Mouse (Mus musculus): Measurements from ENCODE around the gene Chst11. TPM values are rescaled to one million over a fixed set of nuclear protein-coding genes. Genes with fewer than 3 reads are reported as not detected.
"Not testable (repeated sequence)": the region's sequence is repeated elsewhere in the genome, so short reads cannot be mapped to it uniquely, and the experiment has no call there.

Gene Chst11
- polyA plus RNA-seq, 1 experiment from 2014 or later: 1.4 TPM

GRCm38 (mm10) chr10:83112345-83112744, 127.0 kb downstream of the Chst11 start:
- no peak for DNase-seq (ENCODE audit: low spot score)
- 79% methylated on average over 4 of the region's 4 CpGs for WGBS
- no peaks in the 10 kb centered on the region for H3K9me3 ChIP-seq
- H3K4me3 ChIP-seq: no peak overlapping the region
- H3K4me1 ChIP-seq (replicated peaks): peaks cover 30% of the 10 kb centered on the region
- no peaks in the 10 kb centered on the region for H3K27me3 ChIP-seq (ENCODE audit: insufficient read depth, poor library complexity, severe bottlenecking)
- no peaks in the 10 kb centered on the region for H3K36me3 ChIP-seq
- no peak overlapping the region for H3K27ac ChIP-seq

GRCm38 (mm10) chr10:83114564-83114963, 129.3 kb downstream of the Chst11 start:
- WGBS: 92% methylated on average over 5 of the region's 5 CpGs
- no peaks in the 10 kb centered on the region for H3K36me3 ChIP-seq

GRCm38 (mm10) chr10:83116889-83117288, 131.6 kb downstream of the Chst11 start:
- Histone ChIP-seq H3K27me3 (ENCODE audit: insufficient read depth, poor library complexity, severe bottlenecking) (no peaks in the 10 kb centered on the region), H3K36me3 (no peaks in the 10 kb centered on the region), H3K4me1 (replicated peaks) (peaks cover 17% of the 10 kb centered on the region), H3K27ac (no peak overlapping the region; the same call in 1 of the 2 replicates), H3K4me3 (no peak overlapping the region), H3K9me3 (no peaks in the 10 kb centered on the region)
- 69% methylated on average over 11 of the region's 11 CpGs for WGBS
- no peak for DNase-seq (ENCODE audit: low spot score)

More at GRCm38 (mm10) chr10:83114564-83114963, 129.3 kb downstream of the Chst11 start:
- Histone ChIP-seq H3K9me3 (no peaks in the 10 kb centered on the region), H3K4me1 (replicated peaks) (peaks cover 12% of the 10 kb centered on the region), H3K4me3 (no peak overlapping the region), H3K27me3 (ENCODE audit: insufficient read depth, poor library complexity, severe bottlenecking) (no peaks in the 10 kb centered on the region), H3K27ac (no peak overlapping the region)
- DNase-seq (ENCODE audit: low spot score): no peak

GRCm38 (mm10) chr10:83117851-83118250, 132.6 kb downstream of the Chst11 start:
- Histone ChIP-seq H3K4me1 (replicated peaks) (peaks cover 17% of the 10 kb centered on the region), H3K4me3 (no peak overlapping the region), H3K27ac (no peak overlapping the region), H3K9me3 (no peaks in the 10 kb centered on the region), H3K27me3 (ENCODE audit: insufficient read depth, poor library complexity, severe bottlenecking) (no peaks in the 10 kb centered on the region), H3K36me3 (no peaks in the 10 kb centered on the region)
- 83% methylated on average over 6 of the region's 6 CpGs for WGBS
- no peak for DNase-seq (ENCODE audit: low spot score)

GRCm38 (mm10) chr10:83118613-83119012, 133.3 kb downstream of the Chst11 start:
- Histone ChIP-seq H3K4me3 (no peak overlapping the region), H3K36me3 (no peaks in the 10 kb centered on the region), H3K9me3 (no peaks in the 10 kb centered on the region), H3K27ac (no peak overlapping the region), H3K4me1 (replicated peaks) (peaks cover 17% of the 10 kb centered on the region), H3K27me3 (ENCODE audit: insufficient read depth, poor library complexity, severe bottlenecking) (no peaks in the 10 kb centered on the region)
- no peak for DNase-seq (ENCODE audit: low spot score)
- WGBS: 74% methylated on average over 3 of the region's 3 CpGs

- whole genome bisulfite sequencing: 84% methylated on average over 10 of the region's 10 CpGs
- DNase-seq (ENCODE audit: low spot score): no peak
- Histone ChIP-seq H3K36me3 (no peaks in the 10 kb centered on the region), H3K4me3 (no peak overlapping the region), H3K27me3 (ENCODE audit: insufficient read depth, poor library complexity, severe bottlenecking) (no peaks in the 10 kb centered on the region), H3K27ac (0 out of 2 replicates have a peak overlapping the region, but pooled peaks have one; percentile 17), H3K4me1 (replicated peaks) (peaks cover 17% of the 10 kb centered on the region), H3K9me3 (no peaks in the 10 kb centered on the region)
Observed at GRCm38 (mm10) chr10:83119016-83119415, 133.7 kb downstream of the Chst11 start.

GRCm38 (mm10) chr10:83119461-83119860, 134.2 kb downstream of the Chst11 start:
- not testable (repeated sequence) for H3K36me3 ChIP-seq; H3K27ac ChIP-seq; H3K9me3 ChIP-seq; DNase-seq (ENCODE audit: low spot score); H3K4me3 ChIP-seq; H3K27me3 ChIP-seq (ENCODE audit: insufficient read depth, poor library complexity, severe bottlenecking)
- 87% methylated on average over 8 of the region's 8 CpGs for WGBS
- peaks cover 17% of the 10 kb centered on the region for H3K4me1 ChIP-seq (replicated peaks)

GRCm38 (mm10) chr10:83119909-83120308, 134.6 kb downstream of the Chst11 start:
- H3K27ac ChIP-seq: no peak overlapping the region
- no peak overlapping the region for H3K4me3 ChIP-seq
- no peaks in the 10 kb centered on the region for H3K27me3 ChIP-seq (ENCODE audit: insufficient read depth, poor library complexity, severe bottlenecking)
- WGBS: 69% methylated on average over 9 of the region's 9 CpGs
- no peaks in the 10 kb centered on the region for H3K9me3 ChIP-seq
- peaks cover 17% of the 10 kb centered on the region for H3K4me1 ChIP-seq (replicated peaks)
- H3K36me3 ChIP-seq: no peaks in the 10 kb centered on the region
- DNase-seq (ENCODE audit: low spot score): no peak

GRCm38 (mm10) chr10:83120938-83121337, 135.6 kb downstream of the Chst11 start:
- no peaks in the 10 kb centered on the region for H3K36me3 ChIP-seq
- H3K9me3 ChIP-seq: no peaks in the 10 kb centered on the region
- H3K4me1 ChIP-seq (replicated peaks): peaks cover 17% of the 10 kb centered on the region
- 78% methylated on average over 4 of the region's 4 CpGs for WGBS
- no peak overlapping the region for H3K4me3 ChIP-seq
- no peak for DNase-seq (ENCODE audit: low spot score)
- H3K27ac ChIP-seq: no peak overlapping the region
- no peaks in the 10 kb centered on the region for H3K27me3 ChIP-seq (ENCODE audit: insufficient read depth, poor library complexity, severe bottlenecking)

GRCm38 (mm10) chr10:83124560-83124959, 139.3 kb downstream of the Chst11 start:
- Histone ChIP-seq H3K27me3 (ENCODE audit: insufficient read depth, poor library complexity, severe bottlenecking) (no peaks in the 10 kb centered on the region), H3K27ac (no peak overlapping the region), H3K9me3 (no peaks in the 10 kb centered on the region), H3K4me3 (no peak overlapping the region), H3K36me3 (no peaks in the 10 kb centered on the region), H3K4me1 (replicated peaks) (peaks cover 29% of the 10 kb centered on the region)
- no peak for DNase-seq (ENCODE audit: low spot score)
- 93% methylated on average over 3 of the region's 3 CpGs for WGBS

- DNase-seq (ENCODE audit: low spot score): no peak
- H3K4me3 ChIP-seq: no peak overlapping the region
- H3K27ac ChIP-seq: no peak overlapping the region
- H3K4me1 ChIP-seq (replicated peaks): peaks cover 42% of the 10 kb centered on the region
- H3K27me3 ChIP-seq (ENCODE audit: insufficient read depth, poor library complexity, severe bottlenecking): 0 out of 2 replicates have a peak, but pooled peaks cover 9% of the 10 kb centered on the region
- H3K9me3 ChIP-seq: no peaks in the 10 kb centered on the region
- WGBS: 69% methylated on average over 9 of the region's 9 CpGs
- H3K36me3 ChIP-seq: no peaks in the 10 kb centered on the region
Observed at GRCm38 (mm10) chr10:83126447-83126846, 141.1 kb downstream of the Chst11 start.

- DNase-seq (ENCODE audit: low spot score): no peak
- 71% methylated on average over 8 of the region's 8 CpGs for WGBS
- Histone ChIP-seq H3K27ac (no peak overlapping the region), H3K36me3 (no peaks in the 10 kb centered on the region), H3K4me3 (no peak overlapping the region), H3K4me1 (replicated peaks) (peaks cover 46% of the 10 kb centered on the region), H3K27me3 (ENCODE audit: insufficient read depth, poor library complexity, severe bottlenecking) (peaks cover 28% of the 10 kb centered on the region), H3K9me3 (no peaks in the 10 kb centered on the region)
Observed at GRCm38 (mm10) chr10:83128435-83128834, 143.1 kb downstream of the Chst11 start.

GRCm38 (mm10) chr10:83129624-83130218, 144.4 kb downstream of the Chst11 start:
- H3K4me1 ChIP-seq (replicated peaks): peaks cover 59% of the 10 kb centered on the region
- DNase-seq (ENCODE audit: low spot score): no peak
- no peak overlapping the region for H3K4me3 ChIP-seq
- peaks cover 31% of the 10 kb centered on the region for H3K27me3 ChIP-seq (ENCODE audit: insufficient read depth, poor library complexity, severe bottlenecking)
- 79% methylated on average over 8 of the region's 8 CpGs for WGBS
- H3K9me3 ChIP-seq: no peaks in the 10 kb centered on the region
- H3K27ac ChIP-seq: no peak overlapping the region
- no peaks in the 10 kb centered on the region for H3K36me3 ChIP-seq

- WGBS: 43% methylated on average over 8 of the region's 8 CpGs
- Histone ChIP-seq H3K27ac (peak overlapping the region; percentile 73), H3K4me1 (replicated peaks) (peaks cover 67% of the 10 kb centered on the region)
Observed at GRCm38 (mm10) chr10:83130611-83131010, 145.3 kb downstream of the Chst11 start.

More at GRCm38 (mm10) chr10:83130611-83131010, 145.3 kb downstream of the Chst11 start:
- H3K4me3 ChIP-seq: no peak overlapping the region
- DNase-seq (ENCODE audit: low spot score): no peak
- H3K9me3 ChIP-seq: no peaks in the 10 kb centered on the region
- H3K36me3 ChIP-seq: no peaks in the 10 kb centered on the region
- H3K27me3 ChIP-seq (ENCODE audit: insufficient read depth, poor library complexity, severe bottlenecking): peaks cover 31% of the 10 kb centered on the region
